Mouse (Mus musculus): ENCODE results near the gene Hoxc9.

GRCm38 (mm10) chr15:103015406-103016166, 39.3 kb downstream of the Hoxc9 start:
- TF ChIP-seq POLR2A (IDR thresholded peaks at IDR 0.05; ENCODE audit: borderline replicate concordance, extremely low read depth, insufficient read depth, insufficient read length, poor library complexity, severe bottlenecking) = no peak
- no peak for TF ChIP-seq CTCF (IDR thresholded peaks at IDR 0.05; ENCODE audit: borderline replicate concordance, extremely low read depth, insufficient read depth, insufficient read length)

Data from brain, embryonic 14.5 days (tissue).